Mouse (Mus musculus) monocyte, adult 2 months (primary cell): ENCODE measurements around the gene Mlph.

ENCODE experiments used
- DNase-seq, 2 experiments: peaks; one replicate each; pipeline ENCODE4 v3.0.0; 2022; ENCODE audit warnings: low spot score in 2 of 2, low read depth in 1 of 2

Mlph gene

GRCm38 (mm10) chr1:90968649-90969048 is 53.8 kb downstream of the Mlph start:
- DNase-seq, result no peak

- no peak for DNase-seq
Measured at GRCm38 (mm10) chr1:90969347-90969784, 54.5 kb downstream of the Mlph start, which contains the start of gene Rab17. Gene Rab17 (minus strand): TSS chr1:90969661.

GRCm38 (mm10) chr1:90969881-90970390 is 55.1 kb downstream of the Mlph start:
- DNase-seq, result no peak

- DNase-seq, result peak; percentile 64 to 80
Measured at GRCm38 (mm10) chr1:90972911-90973573, 58.2 kb downstream of the Mlph start.

- no peak for DNase-seq
Measured at GRCm38 (mm10) chr1:90973574-90973911, 58.7 kb downstream of the Mlph start.

- DNase-seq, result peak; percentile 38 to 57
Measured at GRCm38 (mm10) chr1:90974906-90975649, 60.2 kb downstream of the Mlph start.

- no peak for DNase-seq
Measured at GRCm38 (mm10) chr1:90975960-90976359, 61.1 kb downstream of the Mlph start.

GRCm38 (mm10) chr1:90980638-90981330 is 65.9 kb downstream of the Mlph start:
- DNase-seq, result no peak

GRCm38 (mm10) chr1:90981346-90981745 is 66.5 kb downstream of the Mlph start:
- no peak for DNase-seq

GRCm38 (mm10) chr1:90995916-90996315 is 81.0 kb downstream of the Mlph start:
- no peak for DNase-seq

- DNase-seq, result no peak
Measured at GRCm38 (mm10) chr1:90997136-90997535, 82.3 kb downstream of the Mlph start.

GRCm38 (mm10) chr1:90997641-90998040 is 82.8 kb downstream of the Mlph start:
- no peak for DNase-seq

GRCm38 (mm10) chr1:90998268-90998890 is 83.5 kb downstream of the Mlph start, which contains the start of gene Lrrfip1:
Gene Lrrfip1 (plus strand): TSS chr1:90998737.
- peak in 1 of 2 experiments; percentile 39 for DNase-seq

- DNase-seq, result no peak
Measured at GRCm38 (mm10) chr1:90998891-90999611, 84.2 kb downstream of the Mlph start.

- DNase-seq, result no peak
Measured at GRCm38 (mm10) chr1:90999911-91000601, 85.2 kb downstream of the Mlph start.
